Mouse (Mus musculus) kidney, adult 2 months (tissue): ENCODE results near the gene Ubl7.

Experiments
- CTCF ChIP-seq: fragments of 200-500 bp; conservative IDR thresholded peaks from 2 replicates; pipeline ENCODE4 v1.5.1; 2011; ENCODE audit warnings: low read depth, mild to moderate bottlenecking, control low read depth, low read length, moderate library complexity, mixed read lengths; ENCODE audit not compliant: insufficient read depth, insufficient read length
- POLR2A ChIP-seq: fragments of 200-500 bp; IDR thresholded peaks from one replicate; pipeline ENCODE4 v1.6.1; 2011; ENCODE audit warnings: low read depth, low read length, control low read depth

- no peak for TF ChIP-seq CTCF
- no peak for TF ChIP-seq POLR2A
These were observed 52.6 kb downstream of the Ubl7 start for GRCm38 (mm10) chr9:57963249-57963997.
